Mouse (Mus musculus) natural killer cell, adult 2 months (primary cell): ENCODE results near the gene Peli1.
"Not testable (repeated sequence)": the region's sequence is repeated elsewhere in the genome, so short reads cannot be mapped to it uniquely, and the experiment has no call there.

Experiments used
- DNase-seq, 2 experiments: peaks; one replicate each; pipeline ENCODE4 v3.0.0; 2022; ENCODE audit warnings: low spot score in 2 of 2

Peli1 gene

DNA sequence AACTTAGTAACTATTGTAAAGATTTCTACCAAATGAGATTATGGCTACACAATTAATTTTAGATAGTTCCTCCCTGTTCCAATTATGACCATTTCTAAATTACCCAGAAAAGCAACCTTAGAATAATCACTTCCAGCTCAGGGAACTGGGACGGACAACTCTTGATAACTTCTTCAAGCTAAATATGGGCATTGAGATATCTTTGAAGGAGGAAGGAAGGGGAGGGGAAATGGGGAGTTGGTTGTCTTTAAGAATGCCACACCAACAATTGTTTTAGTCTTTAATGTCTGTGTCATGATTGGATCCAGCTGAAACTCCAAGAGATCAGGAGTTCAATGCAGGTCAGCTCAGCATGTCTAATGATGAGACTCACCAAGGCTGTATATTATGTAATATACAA, 91.6 kb downstream of the Peli1 start:
- no peak for DNase-seq

DNA sequence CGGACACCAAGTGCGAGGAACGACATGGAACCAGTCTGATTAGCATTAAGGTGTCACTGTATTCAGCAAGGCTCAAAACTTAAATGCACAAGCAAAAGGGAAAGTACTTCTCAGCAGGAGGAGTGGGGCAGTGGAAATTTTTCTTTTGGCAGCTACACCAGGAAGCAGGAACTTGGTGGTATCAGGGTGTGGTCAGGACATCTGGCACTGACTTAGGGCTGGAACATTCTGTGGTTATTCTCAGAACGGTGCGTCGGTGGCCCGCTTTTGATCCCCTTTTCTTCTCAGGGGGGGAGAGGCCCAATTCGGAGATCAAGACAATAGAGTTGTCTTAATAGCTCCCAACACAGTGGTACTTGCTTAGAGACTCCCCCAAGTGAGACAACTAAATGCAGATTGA, 100.7 kb downstream of the Peli1 start:
- DNase-seq, result not testable (repeated sequence)

GRCm38 (mm10) chr11:21194851-21195250, 103.8 kb downstream of the Peli1 start:
- no peak for DNase-seq
